ENCODE assay signal across 9 mouse cellular contexts in the genomic region with DNA sequence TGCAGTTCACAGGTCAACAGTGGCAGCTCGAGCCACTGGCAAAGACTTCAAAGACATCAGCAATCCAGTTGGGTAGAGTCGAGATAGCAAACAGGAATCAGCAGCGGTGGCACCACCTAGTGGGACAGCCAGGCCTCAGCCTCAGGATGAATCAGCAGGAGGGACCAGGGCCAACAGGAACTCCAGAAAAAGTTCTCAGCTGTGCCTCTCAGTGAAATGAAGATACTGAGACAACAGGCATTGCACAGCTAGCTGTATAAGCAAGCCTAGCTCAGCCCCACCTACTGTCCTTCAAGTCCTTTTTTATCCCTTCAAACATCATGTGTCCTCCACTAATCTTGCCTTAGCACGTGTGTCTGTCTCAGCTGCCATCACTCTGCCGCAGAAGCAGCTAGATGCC. TPM values are rescaled to one million over a fixed set of nuclear protein-coding genes. Genes with fewer than 3 reads are reported as not detected.
DNase-seq lines count a peak whose midpoint lies in the region; ATAC-seq lines count a peak whose summit lies in the region.
"Had no signal": no experiment of that assay in that cellular context is flagged by ENCODE, and none has a peak within 500 bp of the region (broad histone marks: within the 10 kb centered on the region; RNA-seq: fewer than 3 reads in every experiment).

No protein-coding gene starts in this region.

- peaks cover 92% of the 10 kb centered on the region for H3K36me3 ChIP-seq in midbrain, embryonic 14.5 days (ENCODE audit: control insufficient read depth, insufficient read depth, low read length)
- peaks cover 94% of the 10 kb centered on the region for H3K36me3 ChIP-seq in midbrain, embryonic 13.5 days
- H3K36me3 ChIP-seq in heart, embryonic 15.5 days = peaks cover 38% of the 10 kb centered on the region
- peaks cover 2% of the 10 kb centered on the region for H3K36me3 ChIP-seq in megakaryocyte, embryonic 14.5 days (replicated peaks; ENCODE audit: low read length)
- H3K36me3 ChIP-seq in hindbrain, embryonic 11.5 days (ENCODE audit: control insufficient read depth, insufficient read depth, low read length) = peaks cover 18% of the 10 kb centered on the region; the same call in 1 of the 2 replicates

- ATAC-seq in midbrain, embryonic 14.5 days (ENCODE audit: low FRiP score, low TSS enrichment) = no peak
- no peak for ATAC-seq in midbrain, embryonic 13.5 days
- 0 out of 2 replicates have a peak, but pooled peaks have one; percentile 7 for ATAC-seq in heart, embryonic 15.5 days (replicated peaks; ENCODE audit: insufficient number of reproducible peaks, insufficient read depth, low FRiP score, low read depth)
- ATAC-seq in hindbrain, embryonic 11.5 days (ENCODE audit: low FRiP score) = no peak

- H3K4me2 ChIP-seq in midbrain, embryonic 14.5 days (ENCODE audit: low read length) = no peak overlapping the region
- H3K4me2 ChIP-seq in midbrain, embryonic 13.5 days (replicated peaks) = no peak overlapping the region
- H3K4me2 ChIP-seq in heart, embryonic 15.5 days = no peak overlapping the region
- H3K4me2 ChIP-seq in hindbrain, embryonic 11.5 days (replicated peaks; ENCODE audit: low read depth, low read length) = no peak overlapping the region

- H3K27me3 ChIP-seq in midbrain, embryonic 14.5 days (ENCODE audit: control insufficient read depth, insufficient read depth, low read length) = no peaks in the 10 kb centered on the region
- H3K27me3 ChIP-seq in midbrain, embryonic 13.5 days = no peaks in the 10 kb centered on the region
- H3K27me3 ChIP-seq in heart, embryonic 15.5 days = peaks cover 44% of the 10 kb centered on the region
- no peaks in the 10 kb centered on the region for H3K27me3 ChIP-seq in megakaryocyte, embryonic 14.5 days (replicated peaks)
- no peaks in the 10 kb centered on the region for H3K27me3 ChIP-seq in hindbrain, embryonic 11.5 days (ENCODE audit: control insufficient read depth, insufficient read depth, low read length)

- 76% methylated on average over 5 of the region's 5 CpGs for WGBS in midbrain, embryonic 14.5 days
- WGBS in midbrain, embryonic 13.5 days = 75% methylated on average over 5 of the region's 5 CpGs
- WGBS in heart, embryonic 15.5 days = 42% methylated on average over 5 of the region's 5 CpGs
- 73% methylated on average over 5 of the region's 5 CpGs for WGBS in hindbrain, embryonic 11.5 days

- no peak overlapping the region for H3K27ac ChIP-seq in midbrain, embryonic 14.5 days (replicated peaks; ENCODE audit: low read depth, low read length)
- no peak overlapping the region for H3K27ac ChIP-seq in midbrain, embryonic 13.5 days
- no peak overlapping the region for H3K27ac ChIP-seq in heart, embryonic 15.5 days
- H3K27ac ChIP-seq in hindbrain, embryonic 11.5 days (ENCODE audit: low read depth, low read length) = no peak overlapping the region

- H3K4me3 ChIP-seq in midbrain, embryonic 14.5 days (replicated peaks; ENCODE audit: low read depth, low read length) = no peak overlapping the region
- no peak overlapping the region for H3K4me3 ChIP-seq in midbrain, embryonic 13.5 days (replicated peaks)
- H3K4me3 ChIP-seq in heart, embryonic 15.5 days = no peak overlapping the region
- peak overlapping the region; percentile 18 for H3K4me3 ChIP-seq in megakaryocyte, embryonic 14.5 days (replicated peaks)
- H3K4me3 ChIP-seq in hindbrain, embryonic 11.5 days (ENCODE audit: low read depth, low read length) = no peak overlapping the region
- H3K4me3 ChIP-seq: erythroblast, embryonic 14.5 days had no signal

- no peak overlapping the region for H3K9ac ChIP-seq in midbrain, embryonic 14.5 days (replicated peaks; ENCODE audit: low read length)
- H3K9ac ChIP-seq in midbrain, embryonic 13.5 days (replicated peaks) = no peak overlapping the region
- no peak overlapping the region for H3K9ac ChIP-seq in heart, embryonic 15.5 days
- H3K9ac ChIP-seq in hindbrain, embryonic 11.5 days (ENCODE audit: low read depth, low read length) = no peak overlapping the region

- no peaks in the 10 kb centered on the region for H3K9me3 ChIP-seq in midbrain, embryonic 14.5 days (ENCODE audit: control insufficient read depth, low read length)
- no peaks in the 10 kb centered on the region for H3K9me3 ChIP-seq in midbrain, embryonic 13.5 days
- no peaks in the 10 kb centered on the region for H3K9me3 ChIP-seq in heart, embryonic 15.5 days (replicated peaks)
- no peaks in the 10 kb centered on the region for H3K9me3 ChIP-seq in megakaryocyte, embryonic 14.5 days
- no peaks in the 10 kb centered on the region for H3K9me3 ChIP-seq in hindbrain, embryonic 11.5 days (ENCODE audit: control insufficient read depth, low read length)

- peak; percentile 9 for DNase-seq in midbrain, embryonic 14.5 days
- DNase-seq in ZHBTc4 (ENCODE audit: low read depth, low spot score) = peak; percentile 9
- no peak for DNase-seq in hindbrain, embryonic 11.5 days (ENCODE audit: low spot score)
- DNase-seq in ovary, postnatal 10 days (ENCODE audit: low spot score) = no peak

- no peaks in the 10 kb centered on the region for H3K4me1 ChIP-seq in midbrain, embryonic 14.5 days (ENCODE audit: control insufficient read depth, insufficient read depth, low read length)
- H3K4me1 ChIP-seq in midbrain, embryonic 13.5 days (replicated peaks) = no peaks in the 10 kb centered on the region
- H3K4me1 ChIP-seq in heart, embryonic 15.5 days (replicated peaks) = peaks cover 8% of the 10 kb centered on the region
- H3K4me1 ChIP-seq in megakaryocyte, embryonic 14.5 days = peaks cover 8% of the 10 kb centered on the region
- H3K4me1 ChIP-seq in hindbrain, embryonic 11.5 days (replicated peaks; ENCODE audit: control insufficient read depth, insufficient read depth, low read length) = no peaks in the 10 kb centered on the region

RNA-seq across cellular contexts. Expression of a gene that starts 28.0 kb away (rescaled TPM):
- not detected in 2 replicates for polyA plus RNA-seq in midbrain, embryonic 14.5 days (2014; fragmentation: Nextera tagmentation; extraction: Ambion mirVana)
- polyA plus RNA-seq in midbrain, embryonic 13.5 days (2015; fragmentation: Nextera tagmentation; extraction: Ambion mirVana) = not detected in 2 replicates
- not detected in 2 replicates for polyA plus RNA-seq in heart, embryonic 15.5 days (2015; fragmentation: Nextera tagmentation; extraction: Ambion mirVana)
- not detected in 2 replicates for polyA plus RNA-seq in megakaryocyte, embryonic 14.5 days (2012; ENCODE audit: insufficient read depth, low replicate concordance)
- polyA plus RNA-seq in hindbrain, embryonic 11.5 days (2014; fragmentation: Nextera tagmentation; extraction: Ambion mirVana) = 0.17 TPM in 1 of 2 replicates, not detected in the other
- polyA plus RNA-seq: erythroblast, embryonic 14.5 days; lung, embryonic 16.5 days had no signal

RNA-seq across cellular contexts. Expression of a gene that starts 31.0 kb away (rescaled TPM):
- polyA plus RNA-seq in midbrain, embryonic 14.5 days (2014; fragmentation: Nextera tagmentation; extraction: Ambion mirVana) = 53.1 and 79.4 TPM in 2 replicates
- polyA plus RNA-seq in midbrain, embryonic 13.5 days (2015; fragmentation: Nextera tagmentation; extraction: Ambion mirVana) = 81.6 and 85.0 TPM in 2 replicates
- 13.6 and 23.2 TPM in 2 replicates for polyA plus RNA-seq in heart, embryonic 15.5 days (2015; fragmentation: Nextera tagmentation; extraction: Ambion mirVana)
- 0.28 TPM in 1 of 2 replicates, not detected in the other for polyA plus RNA-seq in megakaryocyte, embryonic 14.5 days (2012; ENCODE audit: insufficient read depth, low replicate concordance)
- 103 and 107 TPM in 2 replicates for polyA plus RNA-seq in hindbrain, embryonic 11.5 days (2014; fragmentation: Nextera tagmentation; extraction: Ambion mirVana)

RNA-seq across cellular contexts. Expression of a gene that starts 53.5 kb away (rescaled TPM):
- not detected in 2 replicates for polyA plus RNA-seq in midbrain, embryonic 14.5 days (2014; fragmentation: Nextera tagmentation; extraction: Ambion mirVana)
- not detected in 2 replicates for polyA plus RNA-seq in midbrain, embryonic 13.5 days (2015; fragmentation: Nextera tagmentation; extraction: Ambion mirVana)
- polyA plus RNA-seq in heart, embryonic 15.5 days (2015; fragmentation: Nextera tagmentation; extraction: Ambion mirVana) = not detected in 2 replicates
- not detected in 2 replicates for polyA plus RNA-seq in megakaryocyte, embryonic 14.5 days (2012; ENCODE audit: insufficient read depth, low replicate concordance)
- not detected in 2 replicates for polyA plus RNA-seq in hindbrain, embryonic 11.5 days (2014; fragmentation: Nextera tagmentation; extraction: Ambion mirVana)
- polyA plus RNA-seq: erythroblast, embryonic 14.5 days; lung, embryonic 16.5 days had no signal

Comparison
In these comparisons a context has a peak if more than half of its experiments do, and no peak if none do; other contexts are left out.
1. DNase-seq: peak in midbrain, embryonic 14.5 days (single experiment) and ZHBTc4 (single experiment); none in hindbrain, embryonic 11.5 days (single experiment) and ovary, postnatal 10 days (single experiment).
2. RNA of a gene that starts 31.0 kb away (polyA plus RNA-seq): 103 to 107 TPM in hindbrain, embryonic 11.5 days, 81.6 to 85.0 TPM in midbrain, embryonic 13.5 days, 53.1 to 79.4 TPM in midbrain, embryonic 14.5 days and 13.6 to 23.2 TPM in heart, embryonic 15.5 days; 0.28 TPM in megakaryocyte, embryonic 14.5 days; every median in the first group is over 10 times any median in the second.